In genomic region chr6:116460544-116461283, GRCm38 (mm10) we compare ENCODE assay signal across 8 mouse cellular contexts. TPM values are rescaled to one million over a fixed set of nuclear protein-coding genes. Genes with fewer than 3 reads are reported as not detected.
A peak's percentile ranks its signal among the peaks of the same experiment; 100 is the strongest.
DNase-seq lines count a peak whose midpoint lies in the region; ATAC-seq and TF ChIP-seq lines count a peak whose summit lies in the region.

TSS of gene Alox5 (minus strand) at chr6:116461178.

- no peaks in the 10 kb centered on the region for H3K36me3 ChIP-seq in forebrain, embryonic 14.5 days (ENCODE audit: control insufficient read depth, insufficient read depth, low read length)
- H3K36me3 ChIP-seq in liver, adult 2 months (ENCODE audit: control insufficient read depth, insufficient read depth, low read length) = no peaks in the 10 kb centered on the region
- H3K36me3 ChIP-seq in midbrain, postnatal 0 days (ENCODE audit: insufficient read depth, low read length) = no peaks in the 10 kb centered on the region

- no peaks in the 10 kb centered on the region for H3K9me3 ChIP-seq in forebrain, embryonic 14.5 days (replicated peaks; ENCODE audit: control insufficient read depth, low read length)
- H3K9me3 ChIP-seq in midbrain, postnatal 0 days (ENCODE audit: low read length) = no peaks in the 10 kb centered on the region

- H3K79me2 ChIP-seq in liver, adult 2 months (ENCODE audit: control insufficient read depth, insufficient read depth, low read length) = no peaks in the 10 kb centered on the region

- no peak for TF ChIP-seq POLR2A in liver, adult 2 months (IDR thresholded peaks at IDR 0.05; ENCODE audit: extremely low read depth, insufficient read depth, low read length)

- peaks cover 4% of the 10 kb centered on the region; the same call in 1 of the 2 replicates for H3K4me1 ChIP-seq in forebrain, embryonic 14.5 days (ENCODE audit: control insufficient read depth, insufficient read depth, low read length)
- H3K4me1 ChIP-seq in liver, adult 2 months (ENCODE audit: control insufficient read depth, insufficient read depth, low read length) = peaks cover 3% of the 10 kb centered on the region; the same call in 1 of the 2 replicates
- peaks cover 5% of the 10 kb centered on the region; the same call in 1 of the 2 replicates for H3K4me1 ChIP-seq in midbrain, postnatal 0 days (ENCODE audit: insufficient read depth, low read length)

- peak; percentile 44; the same call in 1 of the 2 replicates for ATAC-seq in forebrain, embryonic 14.5 days
- no peak for ATAC-seq in midbrain, postnatal 0 days (ENCODE audit: low FRiP score)

- H3K27me3 ChIP-seq in forebrain, embryonic 14.5 days (replicated peaks; ENCODE audit: control insufficient read depth, insufficient read depth, low read length) = 0 out of 2 replicates have a peak, but pooled peaks cover 8% of the 10 kb centered on the region
- peaks cover 5% of the 10 kb centered on the region for H3K27me3 ChIP-seq in liver, adult 2 months (ENCODE audit: control insufficient read depth, insufficient read depth, low read length)
- peaks cover 19% of the 10 kb centered on the region for H3K27me3 ChIP-seq in midbrain, postnatal 0 days (ENCODE audit: insufficient read depth, low read length)

- peak within 1 kb of the TSS; percentile 41; the same call in 1 of the 2 replicates for H3K9ac ChIP-seq in forebrain, embryonic 14.5 days (ENCODE audit: low read length)
- H3K9ac ChIP-seq in liver, adult 2 months (ENCODE audit: low read depth, low read length) = no peak within 1 kb of the TSS
- 0 out of 2 replicates have a peak within 1 kb of the TSS, but pooled peaks have one; percentile 13 for H3K9ac ChIP-seq in midbrain, postnatal 0 days (replicated peaks; ENCODE audit: low read length, poor library complexity, severe bottlenecking)

- H3K4me2 ChIP-seq in forebrain, embryonic 14.5 days (ENCODE audit: low read length) = peak within 1 kb of the TSS; percentile 59
- H3K4me2 ChIP-seq in midbrain, postnatal 0 days (ENCODE audit: low read depth, low read length, poor library complexity, severe bottlenecking) = peak within 1 kb of the TSS; percentile 59

- peak; percentile 6 for DNase-seq in ES-CJ7 (ENCODE audit: low read depth, low spot score)
- DNase-seq in adrenal gland, adult 2 months = peak; percentile 46
- DNase-seq in forebrain, embryonic 14.5 days (ENCODE audit: low spot score) = no peak
- peak; percentile 38 for DNase-seq in heart, postnatal 4 days
- no peak for DNase-seq in liver, adult 2 months (ENCODE audit: extremely low read depth, low read depth, low spot score)
- no peak for DNase-seq in midbrain, postnatal 0 days (ENCODE audit: low spot score)
- no peak for DNase-seq in right cerebral cortex, adult 2 months (ENCODE audit: low spot score in 2 of 2)
- DNase-seq in frontal cortex, postnatal 14 days (ENCODE audit: low spot score in 2 of 2) = no peak

- peak within 1 kb of the TSS; percentile 23 for H3K4me3 ChIP-seq in forebrain, embryonic 14.5 days (ENCODE audit: low read depth, low read length)
- H3K4me3 ChIP-seq in liver, adult 2 months (ENCODE audit: insufficient read depth, low read depth, low read length) = peak within 1 kb of the TSS; percentile 37; the same call in 1 of the 2 replicates
- H3K4me3 ChIP-seq in midbrain, postnatal 0 days (ENCODE audit: low read depth, low read length) = peak within 1 kb of the TSS; percentile 34

- WGBS in forebrain, embryonic 14.5 days = 3% methylated on average over 43 of the region's 43 CpGs
- WGBS in liver, adult 2 months = 4% methylated on average over 43 of the region's 43 CpGs
- WGBS in midbrain, postnatal 0 days = 4% methylated on average over 43 of the region's 43 CpGs

- no peak within 1 kb of the TSS for H3K27ac ChIP-seq in forebrain, embryonic 14.5 days (ENCODE audit: low read depth, low read length)
- H3K27ac ChIP-seq in liver, adult 2 months (replicated peaks; ENCODE audit: insufficient read depth, low read depth, low read length) = no peak within 1 kb of the TSS
- H3K27ac ChIP-seq in midbrain, postnatal 0 days (ENCODE audit: low read depth, low read length) = no peak within 1 kb of the TSS

- TF ChIP-seq CTCF in liver, adult 2 months (IDR thresholded peaks at IDR 0.05; ENCODE audit: low read depth, low read length) = peak; percentile 18; the same call in 1 of the 2 replicates
- peak; percentile 4; the same call in 1 of the 2 replicates for TF ChIP-seq CTCF in midbrain, postnatal 0 days (IDR thresholded peaks at IDR 0.05)

RNA-seq across cellular contexts. Expression of gene Alox5, which starts in this region (rescaled TPM):
- total RNA-seq in adrenal gland, adult 2 months (2021) = 1 to 10 TPM; 1.3 to 2.2 TPM
- 1.4 and 1.8 TPM in 2 replicates for polyA plus RNA-seq in adrenal gland, adult 2 months (2012; rRNA removed)
- 0.50 and 0.74 TPM in 2 replicates for polyA plus RNA-seq in forebrain, embryonic 14.5 days (2014; fragmentation: Nextera tagmentation; extraction: Ambion mirVana)
- 1 to 10 TPM; 6.3 to 6.7 TPM for total RNA-seq in heart, postnatal 4 days (2021)
- total RNA-seq in liver, adult 2 months (2014; rRNA removed) = under 0.01 and 0.09 TPM in 2 replicates
- polyA plus RNA-seq in liver, adult 2 months (2012; rRNA removed) = 0.07 TPM in 1 of 2 replicates, not detected in the other
- 0.57 and 1.6 TPM in 2 replicates for total RNA-seq in midbrain, postnatal 0 days (2014; rRNA removed)
- polyA plus RNA-seq in midbrain, postnatal 0 days (2015; fragmentation: Nextera tagmentation; extraction: Ambion mirVana) = 0.48 and 0.74 TPM in 2 replicates

Comparison
In these comparisons a context has a peak if more than half of its experiments do, and no peak if none do; other contexts are left out.
1. Peak in ATAC-seq, H3K4me3 ChIP-seq, H3K9ac ChIP-seq and H3K4me2 ChIP-seq in forebrain, embryonic 14.5 days; RNA of the gene not detected or under 1 TPM.
2. DNase-seq: peak in ES-CJ7 (single experiment), adrenal gland, adult 2 months (single experiment) and heart, postnatal 4 days (single experiment); none in forebrain, embryonic 14.5 days (single experiment), liver, adult 2 months (single experiment), midbrain, postnatal 0 days (single experiment), right cerebral cortex, adult 2 months (0 of 2) and frontal cortex, postnatal 14 days (0 of 2).
3. Peak in every context shown above with its lines, with median percentiles within 50 percentile points of each other: H3K4me3 ChIP-seq.